Mouse (Mus musculus) lung, adult 2 months (tissue): ENCODE data around the gene Ubqln3.

Source experiments
- CTCF ChIP-seq: fragments of 200-500 bp; IDR thresholded peaks from 2 replicates; pipeline ENCODE4 v1.5.1; 2011; ENCODE audit warnings: mild to moderate bottlenecking, low read length, control low read depth; ENCODE audit not compliant: insufficient read depth
- POLR2A ChIP-seq: fragments of 200-500 bp; IDR thresholded peaks from 2 replicates; pipeline ENCODE4 v1.6.1; 2011; ENCODE audit warnings: low read depth, mild to moderate bottlenecking, control low read depth, low read length, borderline replicate concordance; ENCODE audit errors: extremely low read depth

DNA sequence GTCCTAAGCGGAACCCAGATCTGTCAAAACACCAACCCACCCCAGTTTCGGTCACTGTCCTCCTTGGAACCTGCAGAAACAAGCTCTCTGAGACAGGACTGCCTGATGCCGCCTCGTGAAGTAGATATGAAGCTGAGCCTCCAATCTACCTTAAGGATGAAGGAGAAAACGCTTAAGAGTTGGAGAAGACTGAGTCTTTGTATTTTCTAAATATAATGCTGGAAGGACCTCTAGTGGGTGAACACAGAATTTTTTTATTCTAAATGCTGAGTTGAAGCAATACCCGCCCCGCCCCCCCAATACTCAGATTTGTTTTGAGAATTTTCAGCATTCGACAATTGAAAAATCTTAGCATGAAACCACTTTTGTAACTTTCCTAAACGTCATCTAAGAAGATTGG, 48.2 kb upstream of the Ubqln3 start:
- TF ChIP-seq POLR2A (no peak), CTCF (no peak)
